12 mouse cellular contexts compared by ENCODE assay signal in the genomic region with DNA sequence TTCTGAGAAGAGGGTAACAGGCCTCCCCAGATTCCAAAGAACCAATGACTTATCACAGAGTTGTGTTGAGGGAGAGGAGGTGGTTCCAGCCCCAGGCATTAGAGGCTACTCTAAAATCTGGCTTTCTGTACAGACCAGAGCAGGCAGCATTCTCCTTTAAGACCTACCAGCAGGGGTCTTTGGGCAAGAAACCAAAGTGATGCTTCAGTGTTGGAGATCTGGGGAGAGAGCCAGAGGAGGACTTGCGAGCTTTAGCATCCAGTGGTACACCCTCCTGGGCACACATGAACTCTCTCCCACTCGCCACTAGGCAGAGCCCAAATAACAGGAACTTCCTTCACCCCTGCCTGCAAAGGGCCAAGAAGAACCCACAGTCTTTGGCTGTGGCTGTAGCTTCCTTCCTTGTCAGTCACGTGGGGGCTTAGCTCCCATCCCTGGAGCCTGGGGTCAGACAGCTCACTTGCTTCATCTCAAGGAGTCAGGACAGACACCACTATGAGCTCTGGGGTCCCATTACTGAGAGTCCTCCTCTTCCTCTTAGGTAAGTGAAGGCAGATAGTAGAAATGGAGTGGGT. TPM values are rescaled to one million over a fixed set of nuclear protein-coding genes. Genes with fewer than 3 reads are reported as not detected.
A peak's percentile ranks its signal among the peaks of the same experiment; 100 is the strongest.
DNase-seq lines count a peak whose midpoint lies in the region; ATAC-seq and TF ChIP-seq lines count a peak whose summit lies in the region.
"Had no signal": no experiment of that assay in that cellular context is flagged by ENCODE, and none has a peak within 500 bp of the region (broad histone marks: within the 10 kb centered on the region; RNA-seq: fewer than 3 reads in every experiment).

A gene (plus strand): TSS at position 408 of the 575 bp plus-strand sequence.

- H3K9ac ChIP-seq in forebrain, embryonic 11.5 days (ENCODE audit: low read length), result no peak within 1 kb of the TSS
- no peak within 1 kb of the TSS for H3K9ac ChIP-seq in forebrain, postnatal 0 days

- intact Hi-C loops in left cerebral cortex, postnatal 14 days (cut with DNase I), result no loop called here

- no peak within 1 kb of the TSS for H3K4me3 ChIP-seq in forebrain, embryonic 11.5 days (ENCODE audit: low read depth, low read length)
- H3K4me3 ChIP-seq in forebrain, postnatal 0 days (ENCODE audit: low read depth, low read length), result no peak within 1 kb of the TSS
- H3K4me3 ChIP-seq in forebrain, embryonic 10.5 days, result no peak within 1 kb of the TSS
- H3K4me3 ChIP-seq: heart, embryonic 10.5 days had no signal

- no peak for TF ChIP-seq CTCF in forebrain, postnatal 0 days (IDR thresholded peaks at IDR 0.05; ENCODE audit: low read depth)

- no peaks in the 10 kb centered on the region for H3K4me1 ChIP-seq in forebrain, embryonic 11.5 days (replicated peaks; ENCODE audit: control insufficient read depth, insufficient read depth, low read length)
- H3K4me1 ChIP-seq in forebrain, postnatal 0 days (ENCODE audit: insufficient read depth), result no peaks in the 10 kb centered on the region
- no peaks in the 10 kb centered on the region for H3K4me1 ChIP-seq in forebrain, embryonic 10.5 days

- no peaks in the 10 kb centered on the region for H3K36me3 ChIP-seq in forebrain, embryonic 11.5 days (ENCODE audit: control insufficient read depth, insufficient read depth, low read length)
- H3K36me3 ChIP-seq in forebrain, postnatal 0 days (ENCODE audit: insufficient read depth), result no peaks in the 10 kb centered on the region
- H3K36me3 ChIP-seq in forebrain, embryonic 10.5 days (replicated peaks), result no peaks in the 10 kb centered on the region
- H3K36me3 ChIP-seq: heart, embryonic 10.5 days had no signal

- WGBS in forebrain, embryonic 11.5 days, result 73% methylated on average over 3 of the region's 3 CpGs
- WGBS in forebrain, postnatal 0 days, result 62% methylated on average over 3 of the region's 3 CpGs
- 73% methylated on average over 3 of the region's 3 CpGs for WGBS in forebrain, embryonic 10.5 days

- DNase-seq in forebrain, embryonic 11.5 days (ENCODE audit: low spot score), result peak; percentile 30
- no peak for DNase-seq in forebrain, postnatal 0 days
- peak; percentile 13 to 17 for DNase-seq in lung, adult 18-20 months
- no peak for DNase-seq in lung, postnatal 10 days
- DNase-seq in induced T-regulatory cell, adult 2 months (ENCODE audit: low read depth), result peak; percentile 21
- peak; percentile 18 for DNase-seq in skeletal muscle tissue, adult 2 months (ENCODE audit: low read depth, low spot score)
- no peak for DNase-seq in forebrain, embryonic 10.5 days (ENCODE audit: extremely low spot score, low spot score)
- DNase-seq in left cerebral cortex, postnatal 14 days (ENCODE audit: low spot score in 2 of 2), result no peak
- DNase-seq: kidney, postnatal 14 days; thymus, adult 2 months had no signal

- H3K27me3 ChIP-seq in forebrain, embryonic 11.5 days (ENCODE audit: control insufficient read depth, insufficient read depth, low read length), result no peaks in the 10 kb centered on the region
- H3K27me3 ChIP-seq in forebrain, postnatal 0 days (ENCODE audit: insufficient read depth, low read length), result no peaks in the 10 kb centered on the region
- no peaks in the 10 kb centered on the region for H3K27me3 ChIP-seq in forebrain, embryonic 10.5 days (ENCODE audit: poor library complexity, severe bottlenecking)

- no peaks in the 10 kb centered on the region for H3K9me3 ChIP-seq in forebrain, embryonic 11.5 days (ENCODE audit: control insufficient read depth, low read length)
- no peaks in the 10 kb centered on the region for H3K9me3 ChIP-seq in forebrain, postnatal 0 days (ENCODE audit: low read length)
- H3K9me3 ChIP-seq in forebrain, embryonic 10.5 days, result no peaks in the 10 kb centered on the region
- H3K9me3 ChIP-seq: heart, embryonic 10.5 days had no signal

- H3K27ac ChIP-seq in forebrain, embryonic 11.5 days (ENCODE audit: low read depth, low read length), result no peak within 1 kb of the TSS
- H3K27ac ChIP-seq in forebrain, postnatal 0 days (ENCODE audit: low read depth, low read length), result no peak within 1 kb of the TSS
- no peak within 1 kb of the TSS for H3K27ac ChIP-seq in forebrain, embryonic 10.5 days
- H3K27ac ChIP-seq: heart, embryonic 10.5 days had no signal

- ATAC-seq in forebrain, embryonic 11.5 days (replicated peaks; ENCODE audit: low FRiP score), result no peak
- ATAC-seq in forebrain, postnatal 0 days, result no peak
- ATAC-seq: hindbrain, embryonic 16.5 days had no signal

- H3K4me2 ChIP-seq in forebrain, embryonic 11.5 days (ENCODE audit: low read depth, low read length, severe bottlenecking), result no peak within 1 kb of the TSS
- H3K4me2 ChIP-seq in forebrain, postnatal 0 days (ENCODE audit: low read depth), result no peak within 1 kb of the TSS

RNA-seq across cellular contexts. Expression of the gene that starts here (rescaled TPM):
- not detected in 2 replicates for polyA plus RNA-seq in forebrain, embryonic 11.5 days (2014; fragmentation: Nextera tagmentation; extraction: Ambion mirVana)
- 0.31 TPM in 1 of 2 replicates, not detected in the other for total RNA-seq in forebrain, postnatal 0 days (2014; rRNA removed)
- polyA plus RNA-seq in forebrain, postnatal 0 days (2015; fragmentation: Nextera tagmentation; extraction: Ambion mirVana), result 0.13 and 0.28 TPM in 2 replicates
- 0.37 and 0.62 TPM in 2 replicates for polyA plus RNA-seq in forebrain, embryonic 10.5 days (2016; fragmentation: Nextera tagmentation; extraction: Ambion mirVana)
- total RNA-seq in left cerebral cortex, postnatal 14 days (2021), result under 1 TPM; 0.36 to 0.72 TPM

Comparison
In these comparisons a context has a peak if more than half of its experiments do, and no peak if none do; other contexts are left out.
1. DNase-seq: peak in lung, adult 18-20 months (2 of 2), induced T-regulatory cell, adult 2 months (single experiment) and skeletal muscle tissue, adult 2 months (single experiment); none in forebrain, postnatal 0 days (single experiment), lung, postnatal 10 days (single experiment), forebrain, embryonic 10.5 days (single experiment) and left cerebral cortex, postnatal 14 days (0 of 2).
2. Peak in DNase-seq in forebrain, embryonic 11.5 days; RNA of the gene not detected or under 1 TPM.